Mouse (Mus musculus) ES-Bruce4 (cell line): Measurements from ENCODE around the gene Cdt1. TPM values are rescaled to one million over a fixed set of nuclear protein-coding genes. Genes with fewer than 3 reads are reported as not detected.

ENCODE experiments used
- H3K27ac ChIP-seq: 2 replicates; pipeline ENCODE4 v1.5.1; 2012; ENCODE audit warnings: low read length, inconsistent platforms; ENCODE audit not compliant: insufficient read depth
- H3K27me3 ChIP-seq: 2 replicates; pipeline ENCODE4 v1.6.1; 2012; ENCODE audit warnings: mild to moderate bottlenecking, low read length, inconsistent platforms; ENCODE audit not compliant: control insufficient read depth, poor library complexity, insufficient read depth, severe bottlenecking
- H3K36me3 ChIP-seq: 2 replicates; pipeline ENCODE4 v1.6.1; 2012; ENCODE audit warnings: inconsistent platforms, mild to moderate bottlenecking, low read length, moderate library complexity; ENCODE audit not compliant: control insufficient read depth, poor library complexity, insufficient read depth, severe bottlenecking
- H3K4me1 ChIP-seq: one replicate; pipeline ENCODE4 v1.8.1; 2011; ENCODE audit warnings: low read length; ENCODE audit not compliant: control insufficient read depth, insufficient read depth
- H3K4me3 ChIP-seq: 2 replicates; pipeline ENCODE4 v1.5.1; 2011; ENCODE audit warnings: low read depth, mild to moderate bottlenecking, low read length
- H3K9ac ChIP-seq: 2 replicates; pipeline ENCODE4 v1.6.1; 2012; ENCODE audit warnings: low read depth, mild to moderate bottlenecking, inconsistent platforms; ENCODE audit not compliant: poor library complexity, severe bottlenecking
- H3K9me3 ChIP-seq: replicated peaks from 2 replicates; pipeline ENCODE4 v1.6.1; 2012; ENCODE audit warnings: mild to moderate bottlenecking, low read length, inconsistent platforms; ENCODE audit not compliant: control insufficient read depth, poor library complexity, insufficient read depth, severe bottlenecking
- CTCF ChIP-seq: IDR thresholded peaks from one replicate; pipeline ENCODE4 v1.8.1; 2011; ENCODE audit warnings: low read depth, low read length
- EP300 ChIP-seq: IDR thresholded peaks from 2 replicates; pipeline ENCODE4 v1.6.1; 2011; ENCODE audit warnings: low read depth, low read length; ENCODE audit not compliant: insufficient read depth
- POLR2A ChIP-seq: IDR thresholded peaks from one replicate; pipeline ENCODE4 v1.8.1; 2011; ENCODE audit warnings: low read length; ENCODE audit not compliant: insufficient read depth
- polyA plus RNA-seq: library from polyadenylated mRNA; stranded (reverse); fragments of >200 nt; gene quantifications from 2 replicates; pipeline ENCODE4 v1.2.4, GENCODE M21; 2011; ENCODE audit warnings: low read depth; ENCODE audit not compliant: missing spikeins, insufficient read depth, insufficient read length

Gene Cdt1
- polyA plus RNA-seq, 1 experiment, result 68.6 TPM

- TF ChIP-seq EP300 (no peak), CTCF (no peak), POLR2A (no peak)
- Histone ChIP-seq H3K9ac (no peak overlapping the region), H3K4me1 (no peaks in the 10 kb centered on the region), H3K9me3 (no peaks in the 10 kb centered on the region), H3K27ac (no peak overlapping the region), H3K27me3 (no peaks in the 10 kb centered on the region), H3K4me3 (no peak overlapping the region), H3K36me3 (no peaks in the 10 kb centered on the region)
These were observed 26.1 kb downstream of the Cdt1 start for GRCm38 (mm10) chr8:122593783-122594507.

- Histone ChIP-seq H3K27ac (no peak overlapping the region), H3K4me1 (no peaks in the 10 kb centered on the region), H3K4me3 (no peak overlapping the region), H3K36me3 (no peaks in the 10 kb centered on the region), H3K9ac (no peak overlapping the region), H3K9me3 (no peaks in the 10 kb centered on the region), H3K27me3 (no peaks in the 10 kb centered on the region)
- TF ChIP-seq POLR2A, result no peak
- TF ChIP-seq EP300, result no peak
These were observed 28.2 kb downstream of the Cdt1 start for GRCm38 (mm10) chr8:122596031-122596430.

GRCm38 (mm10) chr8:122600666-122601065 lies 32.9 kb downstream of the Cdt1 start:
- TF ChIP-seq POLR2A (no peak), EP300 (no peak), CTCF (no peak)
- Histone ChIP-seq H3K9me3 (no peaks in the 10 kb centered on the region), H3K4me1 (no peaks in the 10 kb centered on the region), H3K9ac (no peak overlapping the region), H3K27me3 (no peaks in the 10 kb centered on the region), H3K27ac (no peak overlapping the region), H3K36me3 (no peaks in the 10 kb centered on the region), H3K4me3 (no peak overlapping the region)

GRCm38 (mm10) chr8:122604640-122605039 lies 36.8 kb downstream of the Cdt1 start:
- no peak overlapping the region for H3K4me3 ChIP-seq
- no peaks in the 10 kb centered on the region for H3K27me3 ChIP-seq
- H3K27ac ChIP-seq, result no peak overlapping the region
- no peaks in the 10 kb centered on the region for H3K36me3 ChIP-seq
- H3K9ac ChIP-seq, result no peak overlapping the region
- H3K9me3 ChIP-seq, result no peaks in the 10 kb centered on the region
- H3K4me1 ChIP-seq, result no peaks in the 10 kb centered on the region
- TF ChIP-seq EP300 (no peak), POLR2A (no peak), CTCF (no peak)

GRCm38 (mm10) chr8:122605367-122605766 lies 37.6 kb downstream of the Cdt1 start:
- TF ChIP-seq CTCF (no peak), POLR2A (no peak), EP300 (no peak)
- Histone ChIP-seq H3K27me3 (no peaks in the 10 kb centered on the region), H3K9me3 (no peaks in the 10 kb centered on the region), H3K4me1 (no peaks in the 10 kb centered on the region), H3K9ac (no peak overlapping the region), H3K36me3 (no peaks in the 10 kb centered on the region), H3K4me3 (no peak overlapping the region), H3K27ac (no peak overlapping the region)

GRCm38 (mm10) chr8:122606810-122607209 lies 39.0 kb downstream of the Cdt1 start:
- Histone ChIP-seq H3K27me3 (no peaks in the 10 kb centered on the region), H3K27ac (no peak overlapping the region), H3K4me1 (no peaks in the 10 kb centered on the region), H3K36me3 (no peaks in the 10 kb centered on the region), H3K9me3 (no peaks in the 10 kb centered on the region), H3K4me3 (no peak overlapping the region), H3K9ac (no peak overlapping the region)
- TF ChIP-seq POLR2A (no peak), EP300 (no peak), CTCF (no peak)
